Mouse (Mus musculus) left cerebral cortex, adult 2 months (tissue): ENCODE measurements around the gene Cmtr2. TPM values are rescaled to one million over a fixed set of nuclear protein-coding genes. Genes with fewer than 3 reads are reported as not detected.
A peak's percentile ranks its signal among the peaks of the same experiment; 100 is the strongest.

Experiments
- DNase-seq, 2 experiments: peaks; one replicate each; pipeline ENCODE4 v3.0.0; 2021 to 2022; ENCODE audit warnings: low spot score in 2 of 2, mixed read lengths in 1 of 2; ENCODE audit errors: extremely low spot score in 1 of 2
- H3K27ac ChIP-seq: fragments of 200-600 bp; 2 replicates; pipeline ENCODE4 v1.8.1; 2022
- H3K4me3 ChIP-seq: fragments of 200-600 bp; 2 replicates; pipeline ENCODE4 v1.8.1; 2022
- CTCF ChIP-seq: fragments of 200-600 bp; IDR thresholded peaks from 2 replicates; pipeline ENCODE4 v1.8.1; 2022; ENCODE audit warnings: antibody characterized with exemption, mild to moderate bottlenecking, moderate library complexity
- intact Hi-C: fragments of 180-260 bp; cut with DNase I; formaldehyde crosslinking; loops from one replicate; pipeline ENCODE4 v1.15.1; 2025
- long read RNA-seq, 2 experiments: library from polyadenylated mRNA; stranded (forward); transcript quantifications; one replicate each; pipeline ENCODE4 v2.0.0; 2021; ENCODE audit warnings: borderline mapping rate in 2 of 2
- total RNA-seq, 2 experiments: library from RNA; stranded (reverse); gene quantifications; 2 replicates each; pipeline ENCODE4 v1.2.3; 2021

The Cmtr2 gene
- 1 to 10 TPM; 5.9 to 6.2 TPM for total RNA-seq
- long read RNA-seq, experiment 1, transcript Cmtr2-201 (2 exons, 3,545 nt), result major isoform, 5 of 7 reads
- long read RNA-seq, experiment 1, partial matches to known transcripts, result 0 of 7 reads
- long read RNA-seq, experiment 1, other reads (novel, unspliced or antisense), result 2 of 7 reads
- long read RNA-seq, experiment 2, partial matches to known transcripts, result 0 of 3 reads
- long read RNA-seq, experiment 2, other reads (novel, unspliced or antisense), result 1 of 3 reads

DNA sequence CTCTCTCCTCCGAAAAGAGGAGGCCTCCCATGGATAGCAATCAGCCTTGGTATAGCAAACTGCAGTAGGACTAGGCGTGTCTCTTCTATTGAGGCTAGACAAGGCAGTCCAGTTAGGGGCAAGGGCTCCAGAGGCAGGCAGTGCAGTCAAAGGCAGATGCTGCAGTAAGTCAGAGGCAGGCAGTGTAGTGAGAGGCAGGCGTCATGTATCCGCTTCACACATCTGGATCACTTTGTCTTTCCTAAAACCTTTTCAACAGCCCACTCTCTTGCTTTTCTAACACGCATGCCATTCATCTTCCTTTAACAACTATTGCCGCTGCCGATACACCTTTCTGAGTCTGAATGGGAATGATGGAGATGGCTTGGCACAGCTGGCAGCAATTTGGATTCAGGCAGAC lies at the start of gene Cmtr2:
TSS of gene Cmtr2 (plus strand) at position 301 of the 400 bp plus-strand sequence.
- intact Hi-C loops, result loop anchor here (5.0 kb wide), 1 partner anchor 133 kb away; no protein-coding TSS in a partner anchor
- no peak within 1 kb of the TSS for H3K27ac ChIP-seq
- no peak for TF ChIP-seq CTCF
- no peak for DNase-seq
- H3K4me3 ChIP-seq, result no peak within 1 kb of the TSS

DNA sequence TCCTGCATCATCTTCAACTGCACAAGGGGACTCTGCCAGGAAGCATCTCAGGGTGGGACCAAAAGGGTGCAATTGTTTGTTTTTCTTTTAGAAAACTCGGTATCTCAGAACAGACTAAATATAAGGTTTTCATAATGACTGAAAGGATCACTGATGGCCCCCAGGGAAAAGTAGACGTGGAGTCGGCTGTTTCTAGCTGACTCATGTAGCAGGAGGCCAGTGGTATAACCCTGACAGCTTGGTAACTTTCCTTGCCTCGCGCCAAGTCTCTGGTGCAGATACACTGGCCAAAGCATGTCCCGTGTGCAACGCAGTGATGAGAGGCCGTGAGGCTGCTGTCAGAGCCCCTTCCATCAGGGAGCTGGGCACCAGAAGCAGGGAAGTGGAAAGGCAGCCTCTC lies 49.2 kb upstream of the Cmtr2 start:
- Histone ChIP-seq H3K4me3 (no peak overlapping the region), H3K27ac (no peak overlapping the region)
- intact Hi-C loops, result no loop called here
- no peak for DNase-seq
- no peak for TF ChIP-seq CTCF

DNA sequence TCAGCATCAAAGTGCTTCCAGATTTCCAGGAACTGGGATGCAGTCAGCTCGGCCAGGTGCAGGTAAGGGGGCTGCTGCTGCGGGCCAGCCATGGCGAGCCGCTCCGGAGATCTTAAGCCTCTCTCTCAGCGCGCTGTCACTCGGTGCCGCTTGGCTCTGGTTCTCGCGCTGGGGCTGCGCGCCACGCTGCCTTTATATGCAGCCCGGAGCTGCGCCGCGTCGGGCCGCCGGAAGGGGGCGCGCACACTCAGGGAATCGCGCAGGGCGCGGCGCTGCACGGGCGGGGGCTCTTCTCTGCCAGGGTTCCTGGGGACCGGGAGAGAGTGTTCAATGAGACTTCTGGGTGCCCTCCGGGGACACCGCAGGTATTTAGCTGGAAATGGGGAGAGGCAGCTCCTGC lies 47.4 kb upstream of the Cmtr2 start, which contains the start of gene Calb2:
TSS of gene Calb2 (minus strand) at position 165 of the 400 bp plus-strand sequence.
- peak; percentile 85 for TF ChIP-seq CTCF
- peak; percentile 69 to 73 for DNase-seq
- no peak within 1 kb of the TSS for H3K4me3 ChIP-seq
- no peak within 1 kb of the TSS for H3K27ac ChIP-seq
- intact Hi-C loops, result loop anchor here (1.0 kb wide), 1 partner anchor 310 kb away; no protein-coding TSS in a partner anchor

DNA sequence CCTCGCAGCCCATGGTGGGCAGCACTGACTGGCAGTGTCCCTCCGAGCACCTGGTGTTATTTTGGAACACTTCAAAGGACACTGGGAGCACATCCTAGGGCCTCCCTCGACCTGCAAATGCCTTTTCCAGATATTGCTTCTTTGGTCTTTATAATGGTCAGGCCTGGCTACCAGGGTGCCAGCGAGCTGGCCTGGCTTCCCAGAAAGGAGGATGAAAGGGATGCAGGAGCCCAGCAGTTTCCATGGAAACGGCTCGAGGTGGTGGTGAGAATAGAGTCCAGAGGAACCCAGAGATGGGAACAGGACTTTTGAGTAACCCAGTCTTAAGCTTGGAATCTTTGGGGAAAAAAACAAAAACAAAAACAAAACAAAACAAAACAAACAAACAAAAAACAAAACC lies 43.3 kb upstream of the Cmtr2 start:
- DNase-seq, result no peak
- intact Hi-C loops, result no loop called here
- no peak overlapping the region for H3K4me3 ChIP-seq
- no peak for TF ChIP-seq CTCF
- H3K27ac ChIP-seq, result no peak overlapping the region

DNA sequence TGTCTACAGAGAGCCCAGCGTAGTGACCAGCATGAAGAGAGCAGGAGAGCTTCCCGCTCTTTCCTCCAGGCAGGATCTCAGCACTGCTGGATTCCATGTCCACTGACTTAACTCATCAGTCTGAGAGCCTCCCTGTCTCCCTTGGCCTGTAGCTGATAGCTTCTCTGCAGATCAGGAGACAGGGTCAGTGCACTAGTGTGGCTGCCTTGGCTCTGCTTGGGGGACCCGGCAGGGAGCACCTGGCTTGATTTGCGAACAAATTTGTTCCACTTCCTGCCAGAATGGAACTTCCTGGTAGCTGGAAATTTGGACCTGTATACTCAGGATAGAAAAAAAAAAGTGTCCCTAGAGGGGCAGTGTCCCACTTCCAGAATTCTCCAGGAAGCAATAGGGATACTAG lies 40.6 kb upstream of the Cmtr2 start:
- no peak for TF ChIP-seq CTCF
- no peak for DNase-seq
- intact Hi-C loops, result no loop called here
- Histone ChIP-seq H3K4me3 (no peak overlapping the region), H3K27ac (no peak overlapping the region)

DNA sequence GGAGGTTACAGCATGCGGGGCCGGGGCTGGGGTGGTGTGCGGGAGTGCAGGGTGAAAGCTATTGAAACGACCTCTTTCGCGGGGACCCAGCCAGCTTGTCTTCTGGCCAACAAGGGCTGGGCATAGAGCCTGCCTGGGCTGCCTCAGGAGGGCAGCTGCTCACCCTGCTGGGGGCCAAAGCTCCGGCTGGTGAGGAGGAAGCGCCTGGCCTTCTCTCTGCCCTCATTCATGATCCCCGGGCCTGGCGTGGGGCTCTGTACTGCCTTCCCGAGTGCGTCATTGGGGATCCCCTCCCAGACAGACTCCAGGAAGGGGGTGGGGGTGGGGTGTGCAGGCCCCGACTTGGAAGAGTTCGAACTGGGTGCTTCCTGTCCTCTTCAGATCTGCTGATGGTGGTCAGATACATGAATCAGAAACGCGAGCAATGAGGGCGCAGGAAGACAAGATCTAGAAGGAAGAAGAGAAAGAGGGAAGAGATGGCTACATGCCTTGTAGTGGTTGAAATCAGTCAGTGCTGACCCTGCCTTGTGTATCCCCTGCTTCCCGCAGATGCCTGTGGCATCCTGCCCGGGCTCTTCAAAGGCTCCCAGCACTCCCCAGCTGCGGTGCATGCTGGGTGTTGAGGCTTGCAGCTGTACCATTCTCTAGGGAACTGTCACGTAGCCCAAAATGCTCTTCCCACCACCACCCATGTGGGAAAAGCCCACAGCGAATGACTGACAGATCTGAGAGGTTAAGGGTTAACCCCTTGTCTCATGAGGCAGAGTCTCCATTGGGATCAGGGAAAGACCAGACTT lies 37.9 kb upstream of the Cmtr2 start:
- no peak; the same call in 1 of the 2 replicates for TF ChIP-seq CTCF
- Histone ChIP-seq H3K27ac (no peak overlapping the region), H3K4me3 (no peak overlapping the region)
- intact Hi-C loops, result no loop called here
- peak; percentile 29 to 31 for DNase-seq

DNA sequence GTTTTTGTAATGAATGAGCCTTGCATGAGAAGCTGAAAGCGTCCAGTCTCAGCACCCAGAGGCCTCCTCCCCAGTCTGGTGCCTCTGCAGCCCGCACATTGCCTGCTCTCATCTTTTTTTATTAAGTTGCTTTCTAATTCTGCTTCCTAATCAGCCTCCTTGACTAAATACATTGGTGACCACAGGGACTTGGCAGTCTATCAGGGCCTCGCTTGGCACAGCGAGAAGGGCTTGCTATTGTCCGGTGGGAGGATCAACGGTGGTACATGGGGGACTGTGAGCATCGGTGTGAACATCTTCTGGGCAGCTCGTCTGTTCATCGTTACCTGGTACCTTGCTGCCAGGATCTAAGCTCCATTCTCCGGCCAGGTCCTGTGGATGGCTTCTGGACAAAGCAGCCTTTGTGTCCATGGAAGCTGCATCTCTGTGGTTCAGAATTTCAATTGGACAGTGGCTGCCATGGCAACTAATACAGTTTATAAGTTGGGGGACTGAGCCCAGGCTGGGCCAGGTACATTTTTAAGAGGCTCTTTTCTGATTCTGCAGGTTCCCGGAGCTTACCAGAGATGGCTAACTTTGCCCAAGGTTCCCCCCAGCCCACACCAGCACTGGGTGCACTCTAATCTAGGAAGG lies 32.6 kb upstream of the Cmtr2 start:
- no peak overlapping the region for H3K4me3 ChIP-seq
- H3K27ac ChIP-seq, result no peak overlapping the region
- TF ChIP-seq CTCF, result no peak
- intact Hi-C loops, result no loop called here
- no peak for DNase-seq

DNA sequence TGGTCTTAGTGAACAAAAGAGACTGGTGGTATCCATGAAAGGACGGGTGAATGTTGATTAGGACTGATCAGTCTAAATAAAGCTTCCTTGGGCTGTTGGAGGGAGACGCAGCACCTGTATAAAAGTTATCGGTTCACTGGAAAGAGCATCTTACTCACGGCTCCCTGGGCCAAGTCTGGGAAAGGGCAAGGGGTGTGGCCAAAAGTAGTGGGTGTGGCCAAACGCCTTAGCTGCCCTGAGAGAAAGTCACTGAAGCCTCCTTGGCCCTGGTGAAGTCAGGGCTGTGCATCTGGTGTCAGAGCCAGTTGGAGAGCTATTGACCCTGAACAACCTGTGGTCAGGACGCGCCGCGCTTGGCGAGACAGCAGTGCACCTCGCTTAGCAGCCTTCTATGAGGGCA lies 31.7 kb upstream of the Cmtr2 start:
- TF ChIP-seq CTCF, result no peak
- no peak overlapping the region for H3K27ac ChIP-seq
- no peak overlapping the region for H3K4me3 ChIP-seq
- DNase-seq, result no peak
- intact Hi-C loops, result no loop called here

DNA sequence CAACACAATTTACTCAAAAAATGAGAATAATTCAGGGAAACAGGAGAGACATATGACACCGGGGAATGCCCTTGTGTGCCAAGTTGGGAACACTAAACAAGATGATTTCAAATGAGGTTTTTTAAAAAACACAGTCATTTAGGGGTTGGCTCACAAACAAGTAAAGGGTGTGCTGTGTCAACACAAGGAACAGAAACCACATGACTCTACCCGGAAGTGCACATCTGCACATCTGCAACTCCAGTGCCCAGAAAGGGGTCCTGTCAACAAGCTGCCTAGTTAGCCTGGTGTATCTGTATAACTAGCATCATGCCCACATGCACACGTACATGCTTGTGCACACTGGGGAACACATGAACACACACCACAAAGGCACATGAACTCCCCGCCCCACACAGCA lies 29.9 kb upstream of the Cmtr2 start:
- TF ChIP-seq CTCF, result no peak
- no peak overlapping the region for H3K27ac ChIP-seq
- no peak for DNase-seq
- intact Hi-C loops, result no loop called here
- no peak overlapping the region for H3K4me3 ChIP-seq

DNA sequence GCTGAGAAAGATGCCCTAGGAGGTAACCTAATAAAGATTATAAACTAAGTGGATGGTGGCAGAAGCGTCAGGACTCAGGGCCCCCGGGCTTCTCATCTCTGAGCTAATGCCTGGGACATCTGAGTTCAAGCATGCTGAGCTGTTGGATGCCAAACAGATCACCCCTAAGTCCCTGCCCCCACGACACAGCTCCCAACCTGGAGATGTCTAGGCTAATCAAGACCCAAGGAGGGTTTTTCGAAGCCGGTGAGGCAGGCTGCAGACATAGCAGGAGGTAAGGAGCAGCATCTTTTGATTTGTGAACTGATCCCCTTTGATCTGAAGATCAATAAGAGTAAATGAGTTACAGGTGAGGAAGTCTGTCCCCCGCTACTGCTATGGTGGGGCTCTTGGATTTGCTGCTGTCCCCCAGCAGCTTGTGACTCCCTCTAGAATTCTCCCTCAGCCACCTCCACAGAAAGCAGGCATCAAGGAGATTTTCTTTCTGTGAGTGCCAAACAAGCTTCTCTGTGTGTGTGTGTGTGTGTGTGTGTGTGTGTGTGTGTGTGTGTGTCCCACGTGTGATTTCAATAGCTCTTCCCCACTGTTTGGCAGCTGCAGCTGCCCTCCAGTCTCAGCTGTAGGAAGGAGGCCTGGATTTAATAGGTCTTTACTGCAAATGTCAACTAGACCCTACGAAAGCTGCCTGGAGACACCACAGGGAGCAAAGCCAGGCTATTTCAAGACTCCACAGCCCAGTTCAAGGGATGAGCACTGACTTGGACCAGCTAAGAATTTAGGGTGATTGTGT lies 26.3 kb upstream of the Cmtr2 start:
- Histone ChIP-seq H3K27ac (no peak overlapping the region), H3K4me3 (no peak overlapping the region)
- DNase-seq, result no peak
- no peak for TF ChIP-seq CTCF
- intact Hi-C loops, result no loop called here

DNA sequence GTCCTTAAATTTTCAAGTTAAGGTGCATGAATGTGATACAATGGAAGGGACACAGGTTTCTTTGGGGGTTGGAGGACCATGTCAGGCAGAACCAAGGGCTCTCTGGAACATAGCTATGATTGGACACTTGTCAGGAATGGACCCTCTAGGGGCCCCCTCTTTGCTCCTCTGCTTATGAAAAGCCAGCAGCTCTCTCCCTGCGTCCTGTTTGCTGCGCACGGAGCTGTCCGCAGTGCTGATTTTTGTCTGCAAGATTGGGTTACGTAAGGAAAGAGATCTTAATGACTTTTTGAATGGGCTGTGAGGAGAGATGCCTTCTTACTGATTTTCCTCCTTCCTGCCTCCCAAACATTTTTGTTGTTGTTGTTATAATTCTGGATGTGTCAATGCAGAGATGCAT lies 18.8 kb upstream of the Cmtr2 start:
- no peak overlapping the region for H3K27ac ChIP-seq
- H3K4me3 ChIP-seq, result no peak overlapping the region
- no peak for DNase-seq
- intact Hi-C loops, result no loop called here
- TF ChIP-seq CTCF, result no peak

DNA sequence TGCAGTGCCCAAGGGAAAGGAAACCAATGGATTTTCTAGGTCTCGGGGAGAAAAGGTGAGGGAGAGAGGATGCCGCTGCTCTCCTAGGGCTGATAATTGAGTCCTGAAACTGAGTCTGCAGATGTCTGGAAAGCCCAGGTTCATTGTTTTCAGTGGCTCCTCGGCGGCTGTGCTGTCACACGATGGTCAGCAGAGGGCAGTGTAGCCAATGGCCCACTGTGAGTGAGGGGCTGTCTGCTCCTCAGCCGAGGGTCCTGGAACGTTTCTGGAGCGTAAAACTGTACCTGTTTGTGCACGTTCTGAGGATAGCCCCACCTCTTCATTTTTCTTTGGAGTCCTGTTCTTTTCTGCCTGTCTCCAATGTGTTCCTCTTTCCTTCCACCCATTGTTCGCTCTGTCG lies 13.7 kb upstream of the Cmtr2 start:
- DNase-seq, result peak in 1 of 2 experiments; percentile 18
- no peak overlapping the region for H3K27ac ChIP-seq
- intact Hi-C loops, result loop anchor here (5.0 kb wide), 1 partner anchor 275 kb away; no protein-coding TSS in a partner anchor
- peak; percentile 67 for TF ChIP-seq CTCF
- no peak overlapping the region for H3K4me3 ChIP-seq
